In genomic region chr19:4711098-4711600, GRCm38 (mm10) we compare ENCODE assay signal across 8 mouse cellular contexts. TPM values are rescaled to one million over a fixed set of nuclear protein-coding genes. Genes with fewer than 3 reads are reported as not detected.
DNase-seq lines count a peak whose midpoint lies in the region; ATAC-seq and TF ChIP-seq lines count a peak whose summit lies in the region.

TSS of gene Sptbn2 (plus strand) at chr19:4711167.

- no peaks in the 10 kb centered on the region for H3K9me3 ChIP-seq in kidney, postnatal 0 days (replicated peaks; ENCODE audit: low read length)
- no peaks in the 10 kb centered on the region for H3K9me3 ChIP-seq in embryonic facial prominence, embryonic 10.5 days
- H3K9me3 ChIP-seq in intestine, embryonic 15.5 days = no peaks in the 10 kb centered on the region
- no peaks in the 10 kb centered on the region for H3K9me3 ChIP-seq in liver, embryonic 12.5 days (replicated peaks)
- H3K9me3 ChIP-seq in stomach, embryonic 16.5 days (replicated peaks; ENCODE audit: control insufficient read depth, low read length) = no peaks in the 10 kb centered on the region

- H3K4me3 ChIP-seq in kidney, postnatal 0 days (replicated peaks; ENCODE audit: low read depth, low read length) = peak within 1 kb of the TSS; percentile 51
- peak within 1 kb of the TSS; percentile 78 for H3K4me3 ChIP-seq in embryonic facial prominence, embryonic 10.5 days
- peak within 1 kb of the TSS; percentile 53 for H3K4me3 ChIP-seq in intestine, embryonic 15.5 days (replicated peaks)
- H3K4me3 ChIP-seq in liver, embryonic 12.5 days = peak within 1 kb of the TSS; percentile 47
- peak within 1 kb of the TSS; percentile 57 for H3K4me3 ChIP-seq in stomach, embryonic 16.5 days (replicated peaks; ENCODE audit: low read length)

- peak within 1 kb of the TSS; percentile 94 for H3K4me2 ChIP-seq in kidney, postnatal 0 days (ENCODE audit: low read length)
- peak within 1 kb of the TSS; percentile 99 for H3K4me2 ChIP-seq in intestine, embryonic 15.5 days (replicated peaks)
- H3K4me2 ChIP-seq in liver, embryonic 12.5 days = peak within 1 kb of the TSS; percentile 71
- peak within 1 kb of the TSS; percentile 100 for H3K4me2 ChIP-seq in stomach, embryonic 16.5 days (ENCODE audit: low read depth, low read length)

- WGBS in kidney, postnatal 0 days = 15% methylated on average over 13 of the region's 13 CpGs
- WGBS in embryonic facial prominence, embryonic 10.5 days = 7% methylated on average over 13 of the region's 13 CpGs
- 24% methylated on average over 13 of the region's 13 CpGs for WGBS in intestine, embryonic 15.5 days
- 20% methylated on average over 13 of the region's 13 CpGs for WGBS in liver, embryonic 12.5 days (ENCODE audit: insufficient replicate concordance)
- 18% methylated on average over 13 of the region's 13 CpGs for WGBS in stomach, embryonic 16.5 days

- no peak within 1 kb of the TSS for H3K27ac ChIP-seq in kidney, postnatal 0 days
- peak within 1 kb of the TSS; percentile 90 for H3K27ac ChIP-seq in embryonic facial prominence, embryonic 10.5 days (replicated peaks)
- no peak within 1 kb of the TSS for H3K27ac ChIP-seq in intestine, embryonic 15.5 days
- no peak within 1 kb of the TSS for H3K27ac ChIP-seq in liver, embryonic 12.5 days
- no peak within 1 kb of the TSS for H3K27ac ChIP-seq in stomach, embryonic 16.5 days (ENCODE audit: low read length)

- H3K27me3 ChIP-seq in kidney, postnatal 0 days (ENCODE audit: insufficient read depth, low read length) = peaks cover 38% of the 10 kb centered on the region
- H3K27me3 ChIP-seq in embryonic facial prominence, embryonic 10.5 days (replicated peaks; ENCODE audit: low read depth, poor library complexity, severe bottlenecking) = peaks cover 70% of the 10 kb centered on the region
- peaks cover 45% of the 10 kb centered on the region for H3K27me3 ChIP-seq in intestine, embryonic 15.5 days (replicated peaks)
- peaks cover 79% of the 10 kb centered on the region for H3K27me3 ChIP-seq in liver, embryonic 12.5 days (replicated peaks)
- H3K27me3 ChIP-seq in stomach, embryonic 16.5 days (ENCODE audit: control insufficient read depth, insufficient read depth, low read length) = peaks cover 43% of the 10 kb centered on the region

- H3K9ac ChIP-seq in kidney, postnatal 0 days (ENCODE audit: low read depth, low read length) = peak within 1 kb of the TSS; percentile 35; the same call in 1 of the 2 replicates
- H3K9ac ChIP-seq in intestine, embryonic 15.5 days = peak within 1 kb of the TSS; percentile 42
- H3K9ac ChIP-seq in liver, embryonic 12.5 days = no peak within 1 kb of the TSS
- peak within 1 kb of the TSS; percentile 73 for H3K9ac ChIP-seq in stomach, embryonic 16.5 days (ENCODE audit: low read length)

- DNase-seq in kidney, postnatal 0 days (ENCODE audit: low spot score) = no peak
- no peak for DNase-seq in kidney, postnatal 10 days
- no peak for DNase-seq in embryonic facial prominence, embryonic 10.5 days (ENCODE audit: low spot score)
- DNase-seq in kidney, postnatal 4 days = no peak
- no peak for DNase-seq in lung, postnatal 10 days

- H3K36me3 ChIP-seq in kidney, postnatal 0 days (ENCODE audit: insufficient read depth, low read length) = no peaks in the 10 kb centered on the region
- H3K36me3 ChIP-seq in embryonic facial prominence, embryonic 10.5 days (replicated peaks) = no peaks in the 10 kb centered on the region
- no peaks in the 10 kb centered on the region for H3K36me3 ChIP-seq in intestine, embryonic 15.5 days
- H3K36me3 ChIP-seq in liver, embryonic 12.5 days = no peaks in the 10 kb centered on the region
- H3K36me3 ChIP-seq in stomach, embryonic 16.5 days (ENCODE audit: control insufficient read depth, insufficient read depth, low read length) = no peaks in the 10 kb centered on the region

- no peak for ATAC-seq in kidney, postnatal 0 days (replicated peaks; ENCODE audit: low FRiP score, low read depth)
- no peak for ATAC-seq in intestine, embryonic 15.5 days
- ATAC-seq in liver, embryonic 12.5 days = no peak
- no peak for ATAC-seq in stomach, embryonic 16.5 days (ENCODE audit: insufficient read depth, low FRiP score)

- peaks cover 7% of the 10 kb centered on the region for H3K4me1 ChIP-seq in kidney, postnatal 0 days (replicated peaks; ENCODE audit: insufficient read depth, low read length)
- H3K4me1 ChIP-seq in embryonic facial prominence, embryonic 10.5 days = peaks cover 33% of the 10 kb centered on the region
- H3K4me1 ChIP-seq in intestine, embryonic 15.5 days (replicated peaks) = peaks cover 16% of the 10 kb centered on the region
- H3K4me1 ChIP-seq in liver, embryonic 12.5 days = peaks cover 4% of the 10 kb centered on the region; the same call in 1 of the 2 replicates
- H3K4me1 ChIP-seq in stomach, embryonic 16.5 days (ENCODE audit: control insufficient read depth, insufficient read depth, low read length) = peaks cover 7% of the 10 kb centered on the region

- TF ChIP-seq CTCF in kidney, postnatal 0 days (IDR thresholded peaks at IDR 0.05; ENCODE audit: low read depth) = no peak

RNA-seq across cellular contexts. Expression of gene Sptbn2, which starts in this region (rescaled TPM):
- 2.6 and 3.0 TPM in 2 replicates for polyA plus RNA-seq in kidney, postnatal 0 days (2015; fragmentation: Nextera tagmentation; extraction: Ambion mirVana)
- 7.7 and 8.9 TPM in 2 replicates for polyA plus RNA-seq in embryonic facial prominence, embryonic 10.5 days (2016; fragmentation: Nextera tagmentation; extraction: Ambion mirVana)
- polyA plus RNA-seq in intestine, embryonic 15.5 days (2015; fragmentation: Nextera tagmentation; extraction: Ambion mirVana) = 1.4 and 1.7 TPM in 2 replicates
- 0.14 and 0.30 TPM in 2 replicates for polyA plus RNA-seq in liver, embryonic 12.5 days (2016; fragmentation: Nextera tagmentation; extraction: Ambion mirVana)
- polyA plus RNA-seq in stomach, embryonic 16.5 days (2015; fragmentation: Nextera tagmentation; extraction: Ambion mirVana) = 4.7 and 5.5 TPM in 2 replicates
